Mouse (Mus musculus) cortical plate, adult 2 months (tissue): ENCODE measurements around the gene Orm1.

Experiments used
- CTCF ChIP-seq: fragments of 200-500 bp; IDR thresholded peaks from 2 replicates; pipeline ENCODE4 v1.5.1; 2011; ENCODE audit warnings: mild to moderate bottlenecking, control low read depth, low read length; ENCODE audit not compliant: insufficient read depth; ENCODE audit errors: extremely low read depth
- POLR2A ChIP-seq: fragments of 200-500 bp; IDR thresholded peaks from 2 replicates; pipeline ENCODE4 v1.6.1; 2011; ENCODE audit warnings: mild to moderate bottlenecking, low read length, control low read depth; ENCODE audit not compliant: insufficient read depth; ENCODE audit errors: extremely low read depth

DNA sequence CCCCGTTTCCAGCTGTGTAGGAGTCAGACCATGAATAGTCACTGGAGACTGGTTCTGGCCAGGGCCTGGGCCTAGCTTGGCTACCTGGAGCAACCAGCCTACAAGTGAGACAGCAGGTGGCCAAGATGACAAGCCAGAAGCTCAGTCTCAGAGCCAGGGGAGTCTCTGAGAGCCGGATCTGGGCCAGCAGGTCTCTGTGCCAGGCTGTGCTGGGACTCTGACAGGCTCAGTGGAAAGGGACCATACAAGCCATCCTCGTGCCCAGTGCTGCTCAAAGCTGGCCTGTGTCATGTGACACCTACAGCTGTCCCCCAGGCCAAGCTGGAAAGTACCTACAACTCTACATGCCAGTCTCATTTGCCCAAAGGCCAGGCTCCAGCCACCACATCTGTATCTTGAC is 36.0 kb upstream of the Orm1 start:
- TF ChIP-seq CTCF (no peak), POLR2A (no peak)
